Mouse (Mus musculus): ENCODE results near the gene Inpp4a. TPM values are rescaled to one million over a fixed set of nuclear protein-coding genes. Genes with fewer than 3 reads are reported as not detected.

The Inpp4a gene
- polyA plus RNA-seq, 1 experiment from 2014 or later, result 74.9 TPM

- Histone ChIP-seq H3K4me3 (ENCODE audit: low read length) (no peak overlapping the region), H3K9ac (ENCODE audit: low read depth, low read length) (no peak overlapping the region), H3K4me1 (ENCODE audit: control insufficient read depth, insufficient read depth, low read depth, low read length) (peaks cover 10% of the 10 kb centered on the region), H3K4me2 (ENCODE audit: low read length) (no peak overlapping the region), H3K27me3 (replicated peaks; ENCODE audit: control insufficient read depth, insufficient read depth, low read length) (no peaks in the 10 kb centered on the region), H3K9me3 (ENCODE audit: control insufficient read depth, low read length) (no peaks in the 10 kb centered on the region), H3K36me3 (ENCODE audit: control insufficient read depth, insufficient read depth, low read length) (no peaks in the 10 kb centered on the region), H3K27ac (ENCODE audit: low read depth, low read length) (no peak overlapping the region)
- no peak for ATAC-seq
- WGBS, result 50% methylated on average over 1 of the region's 1 CpGs
These were observed 3.3 kb upstream of the Inpp4a start for GRCm38 (mm10) chr1:37296414-37296813.

- Histone ChIP-seq H3K27ac (ENCODE audit: low read depth, low read length) (no peak overlapping the region), H3K4me3 (ENCODE audit: low read length) (no peak overlapping the region), H3K36me3 (ENCODE audit: control insufficient read depth, insufficient read depth, low read length) (no peaks in the 10 kb centered on the region), H3K27me3 (replicated peaks; ENCODE audit: control insufficient read depth, insufficient read depth, low read length) (no peaks in the 10 kb centered on the region), H3K4me2 (ENCODE audit: low read length) (no peak overlapping the region), H3K9me3 (ENCODE audit: control insufficient read depth, low read length) (no peaks in the 10 kb centered on the region), H3K9ac (ENCODE audit: low read depth, low read length) (no peak overlapping the region), H3K4me1 (ENCODE audit: control insufficient read depth, insufficient read depth, low read depth, low read length) (peaks cover 15% of the 10 kb centered on the region)
- 90% methylated on average over 2 of the region's 2 CpGs for WGBS
- no peak for ATAC-seq
These were observed 761 bp upstream of the Inpp4a start for GRCm38 (mm10) chr1:37298904-37299303.

GRCm38 (mm10) chr1:37300650-37301049 lies 985 bp downstream of the Inpp4a start:
- peak overlapping the region; percentile 99 for H3K4me3 ChIP-seq (ENCODE audit: low read length)
- peak overlapping the region; percentile 56 for H3K4me2 ChIP-seq (ENCODE audit: low read length)
- no peak overlapping the region; the same call in 1 of the 2 replicates for H3K27ac ChIP-seq (ENCODE audit: low read depth, low read length)
- H3K9me3 ChIP-seq (ENCODE audit: control insufficient read depth, low read length), result no peaks in the 10 kb centered on the region
- 59% methylated on average over 5 of the region's 5 CpGs for WGBS
- no peak for ATAC-seq
- no peaks in the 10 kb centered on the region for H3K27me3 ChIP-seq (replicated peaks; ENCODE audit: control insufficient read depth, insufficient read depth, low read length)
- H3K9ac ChIP-seq (ENCODE audit: low read depth, low read length), result peak overlapping the region; percentile 97
- peaks cover 15% of the 10 kb centered on the region for H3K4me1 ChIP-seq (ENCODE audit: control insufficient read depth, insufficient read depth, low read depth, low read length)
- H3K36me3 ChIP-seq (ENCODE audit: control insufficient read depth, insufficient read depth, low read length), result no peaks in the 10 kb centered on the region

- no peak for ATAC-seq
- 83% methylated on average over 3 of the region's 3 CpGs for WGBS
- Histone ChIP-seq H3K4me2 (ENCODE audit: low read length) (no peak overlapping the region), H3K4me3 (ENCODE audit: low read length) (no peak overlapping the region), H3K27ac (ENCODE audit: low read depth, low read length) (no peak overlapping the region), H3K27me3 (replicated peaks; ENCODE audit: control insufficient read depth, insufficient read depth, low read length) (no peaks in the 10 kb centered on the region), H3K9ac (ENCODE audit: low read depth, low read length) (no peak overlapping the region), H3K9me3 (ENCODE audit: control insufficient read depth, low read length) (no peaks in the 10 kb centered on the region), H3K4me1 (ENCODE audit: control insufficient read depth, insufficient read depth, low read depth, low read length) (peaks cover 15% of the 10 kb centered on the region), H3K36me3 (ENCODE audit: control insufficient read depth, insufficient read depth, low read length) (no peaks in the 10 kb centered on the region)
These were observed 3.1 kb downstream of the Inpp4a start for GRCm38 (mm10) chr1:37302801-37303200.

GRCm38 (mm10) chr1:37305691-37306287 lies 6.1 kb downstream of the Inpp4a start:
- 68% methylated on average over 9 of the region's 9 CpGs for WGBS

DNA sequence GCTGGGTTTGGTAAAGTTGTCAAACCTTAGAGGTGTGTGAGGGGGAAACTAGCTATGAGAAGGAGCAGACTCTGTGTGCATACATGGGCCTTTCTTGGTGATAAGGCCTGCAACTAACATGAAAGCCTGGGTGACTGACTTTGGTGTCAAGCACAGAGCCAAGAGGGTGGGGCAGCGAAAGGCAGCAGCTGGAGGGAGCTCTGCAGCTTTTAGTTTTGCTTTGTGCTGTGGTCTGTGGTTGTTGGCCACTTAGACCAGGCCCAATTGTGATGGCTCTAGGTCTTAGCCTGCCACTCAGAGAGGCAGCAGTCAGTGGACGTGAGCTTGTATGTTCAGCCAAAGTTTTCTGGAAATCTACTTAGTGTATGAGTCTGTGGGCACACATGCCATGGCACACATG lies 7.9 kb downstream of the Inpp4a start:
- Histone ChIP-seq H3K27ac (ENCODE audit: low read depth, low read length) (no peak overlapping the region), H3K4me2 (ENCODE audit: low read length) (no peak overlapping the region), H3K4me3 (ENCODE audit: low read length) (no peak overlapping the region), H3K9me3 (ENCODE audit: control insufficient read depth, low read length) (no peaks in the 10 kb centered on the region; the same call in 1 of the 2 replicates), H3K9ac (ENCODE audit: low read depth, low read length) (no peak overlapping the region), H3K36me3 (ENCODE audit: control insufficient read depth, insufficient read depth, low read length) (no peaks in the 10 kb centered on the region), H3K4me1 (ENCODE audit: control insufficient read depth, insufficient read depth, low read depth, low read length) (no peaks in the 10 kb centered on the region), H3K27me3 (replicated peaks; ENCODE audit: control insufficient read depth, insufficient read depth, low read length) (no peaks in the 10 kb centered on the region)
- ATAC-seq, result no peak
- WGBS, result 85% methylated on average over 2 of the region's 2 CpGs

More at GRCm38 (mm10) chr1:37305691-37306287, 6.1 kb downstream of the Inpp4a start:
- ATAC-seq, result no peak
- Histone ChIP-seq H3K27ac (ENCODE audit: low read depth, low read length) (no peak overlapping the region), H3K4me1 (ENCODE audit: control insufficient read depth, insufficient read depth, low read depth, low read length) (peaks cover 11% of the 10 kb centered on the region), H3K36me3 (ENCODE audit: control insufficient read depth, insufficient read depth, low read length) (no peaks in the 10 kb centered on the region), H3K9me3 (ENCODE audit: control insufficient read depth, low read length) (no peaks in the 10 kb centered on the region; the same call in 1 of the 2 replicates), H3K9ac (ENCODE audit: low read depth, low read length) (no peak overlapping the region), H3K4me3 (ENCODE audit: low read length) (no peak overlapping the region), H3K27me3 (replicated peaks; ENCODE audit: control insufficient read depth, insufficient read depth, low read length) (no peaks in the 10 kb centered on the region), H3K4me2 (ENCODE audit: low read length) (no peak overlapping the region)

- Histone ChIP-seq H3K9me3 (ENCODE audit: control insufficient read depth, low read length) (no peaks in the 10 kb centered on the region; the same call in 1 of the 2 replicates), H3K27ac (ENCODE audit: low read depth, low read length) (no peak overlapping the region), H3K36me3 (ENCODE audit: control insufficient read depth, insufficient read depth, low read length) (no peaks in the 10 kb centered on the region), H3K27me3 (replicated peaks; ENCODE audit: control insufficient read depth, insufficient read depth, low read length) (no peaks in the 10 kb centered on the region), H3K9ac (ENCODE audit: low read depth, low read length) (no peak overlapping the region), H3K4me2 (ENCODE audit: low read length) (no peak overlapping the region), H3K4me3 (ENCODE audit: low read length) (no peak overlapping the region), H3K4me1 (ENCODE audit: control insufficient read depth, insufficient read depth, low read depth, low read length) (no peaks in the 10 kb centered on the region)
- no peak for ATAC-seq
- WGBS, result 92% methylated on average over 8 of the region's 8 CpGs
These were observed 8.5 kb downstream of the Inpp4a start for GRCm38 (mm10) chr1:37308021-37308742.

- H3K9me3 ChIP-seq (ENCODE audit: control insufficient read depth, low read length), result no peaks in the 10 kb centered on the region; the same call in 1 of the 2 replicates
- no peak overlapping the region for H3K27ac ChIP-seq (ENCODE audit: low read depth, low read length)
- WGBS, result 89% methylated on average over 3 of the region's 3 CpGs
- H3K36me3 ChIP-seq (ENCODE audit: control insufficient read depth, insufficient read depth, low read length), result no peaks in the 10 kb centered on the region
- H3K4me1 ChIP-seq (ENCODE audit: control insufficient read depth, insufficient read depth, low read depth, low read length), result no peaks in the 10 kb centered on the region
- H3K4me2 ChIP-seq (ENCODE audit: low read length), result no peak overlapping the region
- H3K4me3 ChIP-seq (ENCODE audit: low read length), result no peak overlapping the region
- no peak for ATAC-seq
- H3K9ac ChIP-seq (ENCODE audit: low read depth, low read length), result no peak overlapping the region
- no peaks in the 10 kb centered on the region for H3K27me3 ChIP-seq (replicated peaks; ENCODE audit: control insufficient read depth, insufficient read depth, low read length)
These were observed 9.1 kb downstream of the Inpp4a start for GRCm38 (mm10) chr1:37308743-37309100.

GRCm38 (mm10) chr1:37309939-37310515 lies 10.4 kb downstream of the Inpp4a start:
- ATAC-seq, result no peak
- H3K4me1 ChIP-seq (ENCODE audit: control insufficient read depth, insufficient read depth, low read depth, low read length), result no peaks in the 10 kb centered on the region
- no peaks in the 10 kb centered on the region for H3K36me3 ChIP-seq (ENCODE audit: control insufficient read depth, insufficient read depth, low read length)
- no peaks in the 10 kb centered on the region for H3K27me3 ChIP-seq (replicated peaks; ENCODE audit: control insufficient read depth, insufficient read depth, low read length)
- H3K9ac ChIP-seq (ENCODE audit: low read depth, low read length), result no peak overlapping the region
- no peak overlapping the region for H3K4me2 ChIP-seq (ENCODE audit: low read length)
- no peaks in the 10 kb centered on the region; the same call in 1 of the 2 replicates for H3K9me3 ChIP-seq (ENCODE audit: control insufficient read depth, low read length)
- no peak overlapping the region for H3K27ac ChIP-seq (ENCODE audit: low read depth, low read length)
- 97% methylated on average over 4 of the region's 4 CpGs for WGBS
- H3K4me3 ChIP-seq (ENCODE audit: low read length), result no peak overlapping the region
